Mouse (Mus musculus) limb, embryonic 13.5 days (tissue): ENCODE measurements around the gene Olfr1126. TPM values are rescaled to one million over a fixed set of nuclear protein-coding genes. Genes with fewer than 3 reads are reported as not detected.
"Not testable (repeated sequence)": the region's sequence is repeated elsewhere in the genome, so short reads cannot be mapped to it uniquely, and the experiment has no call there.

Experiments used
- ATAC-seq: fragments of 200-750 bp; cut with Nextera tagmentation; 2 replicates; pipeline ENCODE4 v1.8.0; 2017; ENCODE audit warnings: low read depth, moderate number of reproducible peaks, moderate TSS enrichment; ENCODE audit not compliant: low FRiP score
- H3K27ac ChIP-seq: fragments of 300-500 bp; sonication (generic); 2 replicates; pipeline ENCODE4 v1.5.1; 2015; ENCODE audit warnings: inconsistent platforms, mild to moderate bottlenecking, moderate library complexity
- H3K27me3 ChIP-seq: fragments of 300-500 bp; sonication (generic); 2 replicates; pipeline ENCODE4 v1.6.1; 2015; ENCODE audit warnings: mild to moderate bottlenecking, inconsistent platforms
- H3K36me3 ChIP-seq: fragments of 300-500 bp; sonication (generic); 2 replicates; pipeline ENCODE4 v1.6.1; 2015; ENCODE audit warnings: inconsistent platforms, mild to moderate bottlenecking, moderate library complexity
- H3K4me1 ChIP-seq: fragments of 300-500 bp; sonication (generic); 2 replicates; pipeline ENCODE4 v1.6.1; 2015; ENCODE audit warnings: inconsistent platforms
- H3K4me2 ChIP-seq: fragments of 300-500 bp; sonication (generic); replicated peaks from 2 replicates; pipeline ENCODE4 v1.6.1; 2015; ENCODE audit warnings: inconsistent platforms, mild to moderate bottlenecking, moderate library complexity
- H3K4me3 ChIP-seq: fragments of 300-500 bp; sonication (generic); 2 replicates; pipeline ENCODE4 v1.5.1; 2015; ENCODE audit warnings: moderate library complexity, mild to moderate bottlenecking, inconsistent platforms
- H3K9ac ChIP-seq: fragments of 300-500 bp; sonication (generic); 2 replicates; pipeline ENCODE4 v1.6.1; 2015; ENCODE audit warnings: mild to moderate bottlenecking, inconsistent platforms
- H3K9me3 ChIP-seq: fragments of 300-500 bp; sonication (generic); 2 replicates; pipeline ENCODE4 v1.6.1; 2016; ENCODE audit warnings: inconsistent platforms
- WGBS: fragments of 180-500 bp; shearing (Covaris S2); methylation state at CpG from one replicate; pipeline ENCODE4 v1.1.7; 2015; 5-methylcytosine and 5-hydroxymethylcytosine counted together
- polyA plus RNA-seq: library from polyadenylated mRNA; unstranded; fragments of >200 nt; fragmentation: Nextera tagmentation; extraction: Ambion mirVana; gene quantifications from 2 replicates; pipeline ENCODE4 v1.2.1, GENCODE M21; 2015

Gene Olfr1126
- not detected in 2 replicates for polyA plus RNA-seq

GRCm38 (mm10) chr2:87453662-87454061 is at the start of gene Olfr1126:
Gene Olfr1126, plus strand, starts transcription at chr2:87453962.
- Histone ChIP-seq H3K9me3 (no peaks in the 10 kb centered on the region), H3K4me1 (no peaks in the 10 kb centered on the region), H3K36me3 (no peaks in the 10 kb centered on the region), H3K4me2 (no peak within 1 kb of the TSS), H3K27me3 (no peaks in the 10 kb centered on the region), H3K4me3 (no peak within 1 kb of the TSS), H3K27ac (no peak within 1 kb of the TSS), H3K9ac (no peak within 1 kb of the TSS)
- no peak for ATAC-seq

GRCm38 (mm10) chr2:87416335-87416734 is 37.4 kb upstream of the Olfr1126 start, which contains the start of gene Olfr1123:
Gene Olfr1123, plus strand, starts transcription at chr2:87416635.
- Histone ChIP-seq H3K9ac (no peak within 1 kb of the TSS), H3K36me3 (no peaks in the 10 kb centered on the region), H3K4me1 (no peaks in the 10 kb centered on the region), H3K4me3 (no peak within 1 kb of the TSS), H3K27ac (no peak within 1 kb of the TSS), H3K27me3 (no peaks in the 10 kb centered on the region), H3K4me2 (no peak within 1 kb of the TSS), H3K9me3 (no peaks in the 10 kb centered on the region)
- WGBS: 78% methylated on average over 1 of the region's 1 CpGs
- no peak for ATAC-seq

GRCm38 (mm10) chr2:87429975-87430374 is 23.8 kb upstream of the Olfr1126 start, which contains the start of gene Olfr1124:
Gene Olfr1124, plus strand, starts transcription at chr2:87430275.
- Histone ChIP-seq H3K4me3 (no peak within 1 kb of the TSS), H3K4me2 (no peak within 1 kb of the TSS), H3K27ac (no peak within 1 kb of the TSS), H3K9ac (no peak within 1 kb of the TSS), H3K4me1 (no peaks in the 10 kb centered on the region), H3K27me3 (no peaks in the 10 kb centered on the region), H3K9me3 (no peaks in the 10 kb centered on the region), H3K36me3 (no peaks in the 10 kb centered on the region)
- no peak for ATAC-seq
- 88% methylated on average over 1 of the region's 1 CpGs for WGBS

DNA sequence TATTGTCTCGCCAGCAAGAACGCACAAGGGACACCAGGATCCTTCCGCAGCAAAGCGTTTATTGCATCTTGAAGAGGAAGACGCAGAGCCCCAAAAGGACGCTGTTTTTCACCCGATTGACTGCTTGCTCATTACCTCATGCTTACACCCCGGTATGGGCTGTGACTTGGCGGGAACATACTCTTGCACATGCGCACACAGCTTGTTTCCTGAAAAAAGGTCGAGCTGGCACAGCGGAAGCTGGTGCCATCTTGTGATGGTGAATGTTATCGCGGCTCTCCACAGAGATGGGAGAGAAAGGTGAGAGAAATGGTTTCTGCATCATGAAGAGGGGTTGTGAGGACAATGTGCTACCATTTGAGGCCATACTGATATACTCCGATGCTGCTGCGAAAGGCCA is 16.0 kb upstream of the Olfr1126 start:
- 89% methylated on average over 16 of the region's 16 CpGs for WGBS
- H3K4me1 ChIP-seq: no peaks in the 10 kb centered on the region

GRCm38 (mm10) chr2:87461769-87462168 is 8.0 kb downstream of the Olfr1126 start:
- Histone ChIP-seq H3K4me1 (no peaks in the 10 kb centered on the region), H3K4me3 (no peak overlapping the region), H3K27ac (no peak overlapping the region), H3K9me3 (no peaks in the 10 kb centered on the region), H3K27me3 (no peaks in the 10 kb centered on the region), H3K36me3 (no peaks in the 10 kb centered on the region), H3K9ac (no peak overlapping the region), H3K4me2 (no peak overlapping the region)
- ATAC-seq: no peak
- 93% methylated on average over 4 of the region's 4 CpGs for WGBS

More for the DNA sequence above, 16.0 kb upstream of the Olfr1126 start:
- no peak for ATAC-seq
- Histone ChIP-seq H3K27me3 (no peaks in the 10 kb centered on the region), H3K27ac (no peak overlapping the region), H3K36me3 (no peaks in the 10 kb centered on the region), H3K4me3 (no peak overlapping the region), H3K9ac (no peak overlapping the region), H3K9me3 (no peaks in the 10 kb centered on the region), H3K4me2 (no peak overlapping the region)

DNA sequence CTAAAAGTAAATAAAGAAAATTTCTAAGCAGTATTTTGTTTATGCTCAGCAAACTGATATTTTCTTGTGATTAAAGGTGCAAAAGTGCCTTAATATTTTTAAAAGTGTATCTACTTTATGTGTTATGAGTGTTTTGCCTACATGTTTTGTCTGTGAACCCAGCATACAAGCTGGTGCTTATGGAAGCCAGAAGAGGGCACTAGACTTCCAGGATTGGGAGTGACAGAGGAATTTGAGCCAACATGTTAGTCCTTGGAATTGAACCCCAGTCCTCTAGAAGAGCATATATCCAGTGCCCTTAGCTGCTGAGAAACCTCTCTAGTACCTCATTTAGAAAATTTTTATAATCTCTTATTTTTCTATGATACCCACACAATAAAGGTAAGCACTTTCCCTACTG is 26.4 kb downstream of the Olfr1126 start:
- Histone ChIP-seq H3K9me3 (no peaks in the 10 kb centered on the region), H3K4me2 (no peak overlapping the region), H3K27ac (no peak overlapping the region), H3K4me3 (no peak overlapping the region), H3K36me3 (no peaks in the 10 kb centered on the region), H3K27me3 (no peaks in the 10 kb centered on the region), H3K4me1 (no peaks in the 10 kb centered on the region), H3K9ac (no peak overlapping the region)
- no peak for ATAC-seq

- 82% methylated on average over 4 of the region's 4 CpGs for whole genome bisulfite sequencing
- no peak overlapping the region for H3K4me3 ChIP-seq
- H3K27ac ChIP-seq: no peak overlapping the region
- H3K9ac ChIP-seq: no peak overlapping the region
- no peaks in the 10 kb centered on the region for H3K4me1 ChIP-seq
- no peaks in the 10 kb centered on the region for H3K27me3 ChIP-seq
- no peaks in the 10 kb centered on the region for H3K9me3 ChIP-seq
- ATAC-seq: no peak
- no peaks in the 10 kb centered on the region for H3K36me3 ChIP-seq
- H3K4me2 ChIP-seq: no peak overlapping the region
These were observed 27.4 kb downstream of the Olfr1126 start for GRCm38 (mm10) chr2:87481158-87481557.

GRCm38 (mm10) chr2:87482276-87482675 is 28.5 kb downstream of the Olfr1126 start:
- no peak for ATAC-seq
- no peaks in the 10 kb centered on the region for H3K36me3 ChIP-seq
- H3K27me3 ChIP-seq: no peaks in the 10 kb centered on the region
- no peaks in the 10 kb centered on the region for H3K9me3 ChIP-seq
- H3K9ac ChIP-seq: no peak overlapping the region
- H3K4me3 ChIP-seq: no peak overlapping the region
- H3K27ac ChIP-seq: no peak overlapping the region
- no peaks in the 10 kb centered on the region for H3K4me1 ChIP-seq
- H3K4me2 ChIP-seq: no peak overlapping the region
- WGBS: 71% methylated on average over 2 of the region's 2 CpGs

- not testable (repeated sequence) for H3K36me3 ChIP-seq, ATAC-seq, H3K27ac ChIP-seq, H3K9me3 ChIP-seq, H3K9ac ChIP-seq, H3K4me3 ChIP-seq, H3K4me1 ChIP-seq, H3K4me2 ChIP-seq, H3K27me3 ChIP-seq
- WGBS: 97% methylated on average over 3 of the region's 5 CpGs
These were observed 43.2 kb downstream of the Olfr1126 start, which contains the start of gene Pramel7 for GRCm38 (mm10) chr2:87496993-87497392. Gene Pramel7, minus strand, starts transcription at chr2:87497093.

GRCm38 (mm10) chr2:87506265-87506664 is 52.5 kb downstream of the Olfr1126 start, which contains the start of gene Pramel6:
Gene Pramel6, plus strand, starts transcription at chr2:87506565.
- Histone ChIP-seq H3K9ac (no peak within 1 kb of the TSS), H3K4me3 (no peak within 1 kb of the TSS), H3K27me3 (no peaks in the 10 kb centered on the region), H3K27ac (no peak within 1 kb of the TSS), H3K9me3 (no peaks in the 10 kb centered on the region), H3K36me3 (no peaks in the 10 kb centered on the region), H3K4me1 (no peaks in the 10 kb centered on the region), H3K4me2 (no peak within 1 kb of the TSS)
- 88% methylated on average over 6 of the region's 6 CpGs for WGBS
- ATAC-seq: no peak

Other genes with a start within 250 kb of the Olfr1126 start
- gene Olfr1113, start 245.0 kb upstream of the Olfr1126 start, polyA plus RNA-seq: not detected in 2 replicates
- not detected in 2 replicates for gene Olfr1115, start 205.9 kb upstream of the Olfr1126 start, polyA plus RNA-seq
- gene Olfr1116, start 186.4 kb upstream of the Olfr1126 start, polyA plus RNA-seq: not detected in 2 replicates
- gene Olfr1118, start 146.4 kb upstream of the Olfr1126 start, polyA plus RNA-seq: not detected in 2 replicates
- gene Olfr1120, start 99.1 kb upstream of the Olfr1126 start, polyA plus RNA-seq: not detected in 2 replicates
- not detected in 2 replicates for gene Olfr1121, start 84.1 kb upstream of the Olfr1126 start, polyA plus RNA-seq
- gene Olfr1122, start 68.1 kb upstream of the Olfr1126 start, polyA plus RNA-seq: not detected in 2 replicates
- not detected in 2 replicates for gene Olfr1123, start 37.3 kb upstream of the Olfr1126 start, polyA plus RNA-seq
- gene Olfr1124, start 23.7 kb upstream of the Olfr1126 start, polyA plus RNA-seq: 0.05 and 0.13 TPM in 2 replicates
- not detected in 2 replicates for gene Pramel7, start 43.1 kb downstream of the Olfr1126 start, polyA plus RNA-seq
- gene Pramel6, start 52.6 kb downstream of the Olfr1126 start, polyA plus RNA-seq: not detected in 2 replicates
- not detected in 2 replicates for gene Olfr153, start 77.8 kb downstream of the Olfr1126 start, polyA plus RNA-seq
- not detected in 2 replicates for gene Olfr1128, start 91.6 kb downstream of the Olfr1126 start, polyA plus RNA-seq
- not detected in 2 replicates for gene Olfr1129, start 119.9 kb downstream of the Olfr1126 start, polyA plus RNA-seq
- gene Olfr1130, start 152.2 kb downstream of the Olfr1126 start, polyA plus RNA-seq: not detected in 2 replicates
- not detected in 2 replicates for gene Olfr1131, start 173.1 kb downstream of the Olfr1126 start, polyA plus RNA-seq
- gene Olfr1132, start 183.6 kb downstream of the Olfr1126 start, polyA plus RNA-seq: not detected in 2 replicates
- not detected in 2 replicates for gene Olfr1133, start 193.4 kb downstream of the Olfr1126 start, polyA plus RNA-seq
- not detected in 2 replicates for gene Olfr1134, start 204.5 kb downstream of the Olfr1126 start, polyA plus RNA-seq
- not detected in 2 replicates for gene Olfr1135, start 219.7 kb downstream of the Olfr1126 start, polyA plus RNA-seq
- not detected in 2 replicates for gene Olfr1136, start 240.0 kb downstream of the Olfr1126 start, polyA plus RNA-seq